Mouse (Mus musculus): Measurements from ENCODE around the gene Obp1b. TPM values are rescaled to one million over a fixed set of nuclear protein-coding genes. Genes with fewer than 3 reads are reported as not detected.
"Not testable (repeated sequence)": the region's sequence is repeated elsewhere in the genome, so short reads cannot be mapped to it uniquely, and the experiment has no call there.

Obp1b gene
- not detected for total RNA-seq (2021)

DNA sequence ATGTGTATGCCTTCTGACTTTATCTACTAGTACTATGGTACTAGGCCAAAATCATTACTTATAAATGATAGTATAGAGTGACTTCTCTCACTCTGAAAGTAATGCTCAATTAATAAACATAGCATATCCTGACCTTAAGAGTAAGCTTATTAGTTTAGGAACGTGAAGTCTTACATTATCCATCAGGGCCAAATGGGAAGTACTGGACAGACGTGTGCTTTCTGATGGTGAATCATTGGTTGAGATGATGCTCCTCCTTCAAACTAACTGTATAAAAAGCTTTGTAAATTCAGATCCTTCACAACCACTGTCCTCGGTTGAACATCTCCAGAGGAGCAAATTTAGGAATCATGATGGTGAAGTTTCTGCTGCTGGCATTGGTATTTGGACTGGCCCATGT lies at the start of gene Obp1b:
Gene Obp1b (plus strand): TSS at position 301 of the 400 bp plus-strand sequence.
- intact Hi-C loops (cut with DNase I); DNase-seq (ENCODE audit: low spot score in 2 of 2): not testable (repeated sequence)

DNA sequence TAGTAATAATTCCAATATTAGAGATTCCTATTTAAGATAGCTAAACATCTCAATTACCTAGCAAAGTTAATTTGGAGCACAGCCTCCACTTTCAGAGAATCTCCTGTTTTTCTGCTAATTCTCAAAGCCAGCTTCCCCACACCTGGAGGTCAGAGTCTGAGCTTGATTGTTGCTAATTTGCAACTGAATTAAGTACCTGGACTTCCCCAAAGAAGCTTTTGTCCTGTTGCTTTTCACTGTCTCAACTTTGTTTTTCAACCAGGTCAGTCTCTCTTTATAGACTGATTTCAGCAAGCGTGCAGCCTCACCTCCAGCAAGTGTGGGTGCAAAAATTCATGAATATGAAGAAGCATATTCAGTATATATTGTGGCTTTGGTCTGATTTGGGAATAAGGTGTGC lies 15.6 kb downstream of the Obp1b start:
- DNase-seq (ENCODE audit: low spot score in 2 of 2); intact Hi-C loops (cut with DNase I): not testable (repeated sequence)

DNA sequence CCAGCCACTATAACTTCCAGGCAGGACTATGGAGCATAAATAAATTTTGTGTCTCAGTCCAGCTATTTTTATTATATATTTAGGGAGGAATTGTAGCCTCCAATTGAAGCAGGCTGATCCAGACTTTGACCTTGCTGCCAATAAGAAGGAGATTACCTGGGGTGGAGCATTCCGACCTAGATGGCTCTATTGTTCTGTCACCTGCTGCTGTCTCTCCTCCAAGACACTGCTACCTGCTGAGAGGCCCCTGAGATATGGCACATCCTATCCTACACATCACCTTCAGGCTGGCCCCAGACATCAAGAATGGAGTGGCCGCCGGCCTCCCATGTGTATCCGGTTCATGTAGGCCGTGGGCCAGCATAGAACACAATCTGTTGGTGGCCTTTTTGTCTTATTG lies 16.3 kb downstream of the Obp1b start:
- DNase-seq (ENCODE audit: low spot score in 2 of 2), result no peak
- intact Hi-C loops (cut with DNase I), result no loop called here

Other genes starting within 250 kb of the Obp1b start
- not detected for gene Obp1a, start 95.4 kb upstream of the Obp1b start, total RNA-seq (2021)
- not detected for gene Gm5938, start 61.3 kb upstream of the Obp1b start, total RNA-seq (2021)
- not detected for gene Gm14743, start 59.1 kb downstream of the Obp1b start, total RNA-seq (2021)
- not detected for gene 4930480E11Rik, start 182.9 kb downstream of the Obp1b start, total RNA-seq (2021)

Data from left cerebral cortex, postnatal 25 days (tissue).